Mouse (Mus musculus) adrenal gland, postnatal 14 days (tissue): Measurements from ENCODE around the gene Col19a1. TPM values are rescaled to one million over a fixed set of nuclear protein-coding genes. Genes with fewer than 3 reads are reported as not detected.

Experiments used
- DNase-seq: peaks from one replicate; pipeline ENCODE4 v3.0.0; 2021; ENCODE audit warnings: mixed read lengths
- total RNA-seq: library from RNA; stranded (reverse); gene quantifications from 2 replicates; pipeline ENCODE4 v1.2.3, GENCODE M21; 2021

The Col19a1 gene
- total RNA-seq, 1 experiment from 2014 or later, result not detected

DNA sequence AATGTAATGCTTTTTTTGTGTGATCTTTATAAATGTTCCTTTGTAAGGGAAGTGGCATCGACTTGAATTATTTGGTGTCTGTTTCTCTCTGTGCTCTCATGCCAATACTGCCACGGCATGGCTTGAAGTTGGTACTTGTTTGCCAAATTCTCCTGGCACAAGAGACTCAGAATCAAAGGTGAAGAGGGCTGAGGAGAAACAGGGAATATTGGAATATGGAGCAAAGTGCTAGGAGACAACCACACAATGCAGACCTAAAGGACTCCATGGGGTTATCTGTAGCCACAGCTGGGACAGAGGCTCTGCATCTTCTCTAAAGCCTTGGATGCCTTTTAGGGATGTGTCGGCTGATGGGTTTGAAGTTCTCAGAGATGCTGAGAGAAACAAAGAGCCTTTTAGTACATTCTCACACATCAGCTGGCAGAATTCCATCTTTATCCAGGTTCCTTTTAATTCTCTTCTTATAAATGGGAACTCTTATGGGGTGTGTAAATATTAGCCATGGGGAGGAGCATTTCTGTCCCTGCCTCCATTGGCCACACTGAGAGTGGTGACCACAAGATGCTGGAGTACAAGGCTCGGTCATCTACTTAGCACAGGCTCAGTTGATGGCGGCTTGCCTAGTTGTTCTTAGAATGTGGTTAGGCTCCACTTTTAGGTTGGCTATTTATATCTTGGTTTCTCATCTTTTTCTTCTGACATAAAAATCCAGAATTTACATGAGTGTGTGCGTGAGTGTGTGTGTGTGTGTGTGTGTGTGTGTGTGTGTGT is 360.1 kb downstream of the Col19a1 start:
- no peak for DNase-seq

GRCm38 (mm10) chr1:24225825-24226526 is 361.3 kb downstream of the Col19a1 start:
- peak; percentile 19 for DNase-seq

DNA sequence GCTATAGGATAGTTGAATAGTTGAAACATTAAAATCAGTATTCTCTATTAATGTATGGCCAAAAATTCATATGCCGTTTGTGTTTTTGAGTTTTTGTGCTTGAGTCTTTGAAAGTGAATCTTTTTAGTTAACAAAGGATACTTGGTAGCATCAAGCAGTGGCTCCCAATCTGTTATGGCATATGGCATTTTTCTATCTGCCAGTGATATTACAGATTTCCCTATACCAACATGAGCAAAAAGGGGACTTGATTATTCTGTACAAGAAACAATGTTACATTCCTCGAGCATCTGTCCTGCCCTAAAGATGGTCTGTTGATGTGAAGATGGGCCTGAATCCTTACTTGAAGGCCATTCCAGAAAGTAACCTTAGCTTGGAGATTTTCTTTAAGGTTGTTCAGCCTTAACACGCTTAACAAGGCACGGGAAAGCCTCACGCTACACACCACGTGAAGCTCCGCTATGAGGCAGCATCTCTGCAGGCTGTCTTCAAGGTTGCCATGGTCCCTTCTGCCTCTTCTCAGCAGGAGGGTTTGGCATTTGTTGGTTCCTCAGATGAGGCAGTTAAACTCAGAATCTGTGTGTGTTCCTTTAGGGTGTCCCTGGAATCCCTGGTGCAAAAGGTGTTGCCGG is 364.2 kb downstream of the Col19a1 start:
- no peak for DNase-seq

DNA sequence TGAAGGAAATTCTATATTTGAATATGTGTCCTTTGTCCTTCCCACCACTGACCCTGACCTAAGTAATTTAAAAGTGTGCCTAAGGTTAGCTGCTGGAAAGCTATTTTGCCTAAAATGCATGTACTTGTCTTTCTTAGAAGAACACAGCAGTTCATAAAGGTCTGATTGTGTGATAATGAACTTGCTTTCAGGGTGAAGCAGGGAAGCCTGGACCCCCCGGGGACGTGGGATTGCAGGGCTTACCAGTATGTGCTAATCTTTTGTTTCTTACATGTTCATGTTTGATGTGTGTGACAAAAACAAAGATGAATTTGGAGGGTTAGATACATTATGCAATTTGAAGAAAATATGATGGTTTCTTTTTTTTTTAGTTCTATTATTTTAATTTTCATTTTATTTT is 365.0 kb downstream of the Col19a1 start:
- DNase-seq, result no peak

DNA sequence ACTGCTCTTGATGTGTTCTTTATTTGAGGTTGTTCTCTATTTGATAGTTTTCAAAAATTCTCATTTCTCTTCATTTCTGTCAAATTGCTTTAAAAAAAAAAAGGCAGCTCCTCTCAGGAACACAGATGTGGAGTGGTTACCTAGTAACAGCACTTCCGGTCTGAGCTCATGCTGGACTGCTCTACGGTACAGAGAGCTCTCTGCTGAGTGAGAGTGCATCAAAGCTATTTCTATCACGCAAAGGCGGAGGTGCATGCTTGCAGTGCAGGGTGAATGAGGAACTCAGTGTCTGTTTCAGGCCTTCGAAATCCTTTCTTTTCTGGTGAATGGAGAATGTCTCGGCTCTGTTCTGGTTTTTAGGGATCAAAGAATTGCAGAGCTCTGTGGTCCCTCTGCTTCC is 368.2 kb downstream of the Col19a1 start:
- no peak for DNase-seq

Other genes starting within 250 kb of the Col19a1 start
- gene Lmbrd1, start 91.2 kb upstream of the Col19a1 start, total RNA-seq, result 56.0 and 58.9 TPM in 2 replicates